Mouse (Mus musculus): ENCODE results near the gene Pcsk6. TPM values are rescaled to one million over a fixed set of nuclear protein-coding genes. Genes with fewer than 3 reads are reported as not detected.

Gene Pcsk6
- polyA plus RNA-seq, 1 experiment, result 63.6 TPM

DNA sequence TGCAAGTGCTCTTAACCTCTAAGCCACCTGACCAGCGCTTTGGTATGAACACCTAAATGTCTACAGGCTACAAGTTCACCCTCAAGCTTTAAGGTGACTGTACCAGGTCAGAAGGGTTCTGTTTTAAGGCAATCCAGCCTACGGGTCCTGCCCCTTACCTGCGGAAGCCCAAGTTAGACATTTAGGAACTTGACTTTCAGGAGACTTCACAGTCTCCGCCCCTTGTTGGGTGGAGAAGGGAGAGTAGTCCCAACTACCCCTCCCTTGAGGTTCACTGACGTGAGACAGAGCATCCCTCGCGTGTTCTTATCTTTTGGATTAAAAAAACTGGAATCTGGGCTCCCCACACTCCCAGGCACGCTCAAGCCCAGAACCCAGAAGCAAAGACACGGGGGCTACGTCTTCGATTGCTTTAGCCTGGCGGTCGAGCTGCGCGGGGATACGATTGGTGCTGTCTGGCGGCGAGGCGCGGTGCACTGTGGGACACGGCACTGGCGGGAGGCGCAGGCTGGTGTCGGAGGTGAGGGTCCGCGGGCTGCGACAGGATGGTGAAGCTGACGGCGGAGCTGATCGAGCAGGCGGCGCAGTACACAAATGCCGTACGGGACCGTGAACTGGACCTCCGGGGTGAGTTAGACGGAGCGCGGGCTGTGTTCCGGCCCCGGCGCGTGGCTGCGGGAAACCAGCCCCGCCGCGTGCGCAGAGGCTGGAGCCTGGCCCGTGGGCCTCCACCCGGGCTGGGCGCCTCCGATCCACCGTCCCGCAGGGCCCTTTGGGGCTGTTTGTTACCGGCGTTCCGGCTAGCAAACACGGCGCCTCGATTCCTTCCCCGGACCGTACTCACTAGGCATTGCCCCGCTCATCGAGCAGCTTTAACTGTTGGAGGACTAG is 198.8 kb downstream of the Pcsk6 start:
- Histone ChIP-seq H3K4me3 (ENCODE audit: insufficient read depth, low read depth, low read length) (peak overlapping the region; percentile 79), H3K27ac (replicated peaks; ENCODE audit: low read depth, low read length) (peak overlapping the region; percentile 68), H3K4me1 (ENCODE audit: control insufficient read depth, insufficient read depth, insufficient read length, low read length) (peaks cover 6% of the 10 kb centered on the region; the same call in 1 of the 2 replicates)

DNA sequence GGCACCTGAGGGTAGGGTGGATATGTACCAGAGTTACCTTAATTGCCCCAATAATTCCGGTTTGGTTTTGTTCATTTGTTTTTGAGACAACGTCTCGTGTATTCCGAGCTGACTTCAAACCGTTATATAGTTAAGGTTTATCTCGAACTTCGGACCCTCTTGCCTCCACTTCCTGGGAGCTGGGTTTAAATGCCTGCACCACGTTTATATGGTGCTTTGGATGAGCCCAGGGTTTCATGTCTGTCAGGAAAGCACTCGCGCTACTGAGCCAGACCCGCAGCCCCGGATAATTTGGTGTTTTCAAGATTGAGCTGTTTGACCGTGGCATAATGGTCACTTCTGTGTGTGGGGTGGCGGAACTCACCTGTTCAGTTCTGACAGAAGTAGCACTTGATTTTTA is 199.5 kb downstream of the Pcsk6 start:
- Histone ChIP-seq H3K4me1 (ENCODE audit: control insufficient read depth, insufficient read depth, insufficient read length, low read length) (peaks cover 6% of the 10 kb centered on the region; the same call in 1 of the 2 replicates), H3K4me3 (ENCODE audit: insufficient read depth, low read depth, low read length) (peak overlapping the region; percentile 79), H3K27ac (replicated peaks; ENCODE audit: low read depth, low read length) (no peak overlapping the region)

DNA sequence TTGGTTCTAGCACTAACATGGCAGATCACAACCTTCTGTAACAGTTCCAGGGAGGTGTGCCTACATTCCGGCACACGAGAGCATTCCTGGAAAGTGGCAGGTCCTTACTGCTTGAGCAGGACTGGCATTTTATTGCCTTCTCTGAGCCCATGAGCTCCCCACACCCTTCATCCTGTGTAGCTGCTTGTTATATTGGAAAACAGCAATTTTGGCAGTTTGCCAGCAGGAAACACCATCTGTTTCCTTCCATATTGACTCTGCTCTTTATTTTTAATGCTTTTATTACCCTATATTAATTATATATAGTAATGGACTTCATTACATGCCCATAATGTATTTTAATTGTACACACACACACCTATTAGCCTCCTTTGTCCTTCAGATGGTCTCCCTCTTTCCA is 214.9 kb downstream of the Pcsk6 start:
- Histone ChIP-seq H3K4me1 (ENCODE audit: control insufficient read depth, insufficient read depth, insufficient read length, low read length) (peaks cover 3% of the 10 kb centered on the region; the same call in 1 of the 2 replicates), H3K4me3 (ENCODE audit: insufficient read depth, low read depth, low read length) (no peak overlapping the region), H3K27ac (replicated peaks; ENCODE audit: low read depth, low read length) (no peak overlapping the region)

DNA sequence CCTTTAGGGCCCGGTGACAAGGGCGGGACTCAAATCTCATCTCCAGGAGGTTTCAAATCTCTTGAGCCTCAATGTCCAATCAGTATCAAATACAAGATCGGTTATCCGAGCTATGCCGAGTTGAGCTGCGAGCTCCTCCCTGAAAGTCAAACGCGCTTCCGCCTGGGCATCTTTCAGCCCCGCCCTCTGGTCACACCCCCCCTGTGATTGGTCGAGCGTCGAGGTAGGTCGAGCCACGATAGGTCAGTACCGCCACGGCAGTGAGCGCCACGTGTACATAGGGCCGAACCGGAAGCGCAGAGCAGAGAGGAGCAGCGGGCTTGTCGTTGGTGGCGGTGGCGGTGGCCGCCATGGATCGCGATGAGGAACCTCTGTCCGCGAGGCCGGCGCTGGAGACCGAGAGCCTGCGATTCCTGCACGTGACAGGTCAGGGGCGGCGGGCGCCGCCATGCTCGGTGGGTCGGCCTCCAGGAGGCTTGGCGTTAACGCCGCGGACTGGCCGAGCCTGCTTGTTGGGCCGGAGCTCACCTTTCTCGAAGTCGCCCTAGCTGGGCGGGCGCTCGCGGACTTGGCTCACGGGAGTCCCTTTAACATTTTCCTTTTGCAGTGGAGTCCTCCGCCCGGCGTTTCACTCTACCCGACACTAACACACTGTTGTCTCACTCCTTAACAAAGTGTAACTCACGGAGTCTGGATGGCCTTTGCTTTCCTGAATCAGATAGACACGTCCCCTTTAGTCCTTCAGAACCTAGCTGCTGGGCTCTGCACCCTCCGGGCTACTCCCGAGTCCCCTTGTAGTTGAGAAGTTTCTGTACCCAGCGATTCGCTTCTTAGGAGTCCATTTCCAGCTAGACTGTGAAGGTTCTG is 218.1 kb downstream of the Pcsk6 start, which contains the start of gene Selenos:
Gene Selenos (plus strand): TSS at position 286 of the 867 bp plus-strand sequence.
- H3K4me3 ChIP-seq (ENCODE audit: insufficient read depth, low read depth, low read length), result peak within 1 kb of the TSS; percentile 94
- H3K4me1 ChIP-seq (ENCODE audit: control insufficient read depth, insufficient read depth, insufficient read length, low read length), result peaks cover 3% of the 10 kb centered on the region; the same call in 1 of the 2 replicates
- H3K27ac ChIP-seq (replicated peaks; ENCODE audit: low read depth, low read length), result peak within 1 kb of the TSS; percentile 58; the same call in 1 of the 2 replicates

DNA sequence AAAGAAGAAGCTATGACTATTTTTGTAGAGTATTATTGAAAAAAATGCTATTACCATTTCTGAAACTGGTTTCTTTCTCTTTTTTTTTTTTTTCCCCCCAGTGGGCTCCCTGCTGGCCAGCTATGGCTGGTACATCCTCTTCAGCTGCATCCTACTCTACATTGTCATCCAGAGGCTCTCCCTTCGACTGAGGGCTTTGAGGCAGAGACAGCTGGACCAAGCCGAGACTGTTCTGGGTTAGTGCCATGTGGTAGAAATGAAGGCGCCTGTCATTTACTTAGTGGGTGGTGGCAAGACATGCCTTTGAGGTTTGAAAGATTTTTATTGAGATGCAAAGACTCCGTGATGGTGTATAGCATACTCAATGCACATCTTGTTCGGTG is 218.7 kb downstream of the Pcsk6 start:
- H3K27ac ChIP-seq (replicated peaks; ENCODE audit: low read depth, low read length), result no peak overlapping the region
- peaks cover 3% of the 10 kb centered on the region; the same call in 1 of the 2 replicates for H3K4me1 ChIP-seq (ENCODE audit: control insufficient read depth, insufficient read depth, insufficient read length, low read length)
- peak overlapping the region; percentile 94 for H3K4me3 ChIP-seq (ENCODE audit: insufficient read depth, low read depth, low read length)

DNA sequence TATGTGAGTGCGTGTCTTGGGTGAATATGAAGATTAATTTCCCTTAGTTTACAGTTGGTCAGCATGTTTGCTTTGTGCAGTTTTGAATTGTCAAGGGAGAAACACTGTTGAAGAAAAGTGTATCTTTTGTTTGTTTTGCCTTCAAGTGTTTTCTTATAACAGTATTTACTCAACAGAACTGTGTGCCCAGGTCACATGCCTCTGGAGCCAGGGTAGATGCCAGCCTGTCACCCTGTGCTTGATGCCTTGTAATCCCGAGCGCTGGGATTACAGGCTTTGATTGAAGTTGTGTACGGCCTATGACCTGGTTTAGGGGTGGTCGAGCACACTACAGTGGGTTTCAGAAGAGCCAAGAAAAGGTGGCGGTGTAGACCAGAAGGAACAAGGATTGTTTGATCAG is 222.2 kb downstream of the Pcsk6 start:
- Histone ChIP-seq H3K4me1 (ENCODE audit: control insufficient read depth, insufficient read depth, insufficient read length, low read length) (no peaks in the 10 kb centered on the region), H3K27ac (replicated peaks; ENCODE audit: low read depth, low read length) (no peak overlapping the region), H3K4me3 (ENCODE audit: insufficient read depth, low read depth, low read length) (no peak overlapping the region)

DNA sequence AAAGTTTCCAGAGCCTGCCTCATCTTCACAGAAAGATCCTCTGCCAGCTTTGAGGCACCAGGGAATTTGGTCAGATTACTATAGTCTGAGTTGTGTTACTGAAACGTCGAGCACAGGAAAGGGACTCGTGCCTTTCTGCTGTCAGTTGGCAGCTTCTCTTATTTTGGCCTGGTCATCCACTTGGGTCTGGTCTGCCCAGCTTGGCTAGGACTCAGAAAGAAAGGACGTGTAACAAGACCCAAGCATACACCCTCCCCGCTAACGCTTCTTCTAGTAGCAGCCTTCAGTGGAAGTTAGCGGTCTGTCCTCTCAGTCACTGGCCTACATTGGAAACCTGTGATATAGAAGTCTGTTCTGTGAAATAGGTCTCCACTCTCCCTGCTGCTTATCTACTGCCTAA is 223.0 kb downstream of the Pcsk6 start:
- Histone ChIP-seq H3K27ac (replicated peaks; ENCODE audit: low read depth, low read length) (no peak overlapping the region), H3K4me1 (ENCODE audit: control insufficient read depth, insufficient read depth, insufficient read length, low read length) (no peaks in the 10 kb centered on the region), H3K4me3 (ENCODE audit: insufficient read depth, low read depth, low read length) (no peak overlapping the region)

DNA sequence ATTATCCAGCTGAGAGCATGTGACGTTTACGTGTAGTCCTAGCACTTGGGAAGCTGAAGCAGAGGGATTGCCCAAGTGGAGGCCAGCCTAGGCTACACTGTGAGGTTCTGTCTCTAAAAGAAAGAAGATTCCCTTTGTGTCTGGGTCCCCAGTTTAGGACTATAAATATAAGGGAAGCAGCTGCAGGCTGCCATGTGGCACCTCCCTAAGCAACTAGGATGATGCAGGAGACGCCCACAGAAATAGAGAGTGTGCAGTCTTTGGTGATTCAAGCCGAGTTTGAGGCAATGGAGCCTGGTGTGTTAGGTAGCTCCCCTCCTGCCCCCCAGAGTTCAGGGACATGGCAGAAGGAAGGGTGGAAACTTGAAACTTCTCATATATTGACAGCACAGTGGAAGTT is 226.1 kb downstream of the Pcsk6 start:
- Histone ChIP-seq H3K27ac (replicated peaks; ENCODE audit: low read depth, low read length) (no peak overlapping the region), H3K4me1 (ENCODE audit: control insufficient read depth, insufficient read depth, insufficient read length, low read length) (no peaks in the 10 kb centered on the region), H3K4me3 (ENCODE audit: insufficient read depth, low read depth, low read length) (no peak overlapping the region)

DNA sequence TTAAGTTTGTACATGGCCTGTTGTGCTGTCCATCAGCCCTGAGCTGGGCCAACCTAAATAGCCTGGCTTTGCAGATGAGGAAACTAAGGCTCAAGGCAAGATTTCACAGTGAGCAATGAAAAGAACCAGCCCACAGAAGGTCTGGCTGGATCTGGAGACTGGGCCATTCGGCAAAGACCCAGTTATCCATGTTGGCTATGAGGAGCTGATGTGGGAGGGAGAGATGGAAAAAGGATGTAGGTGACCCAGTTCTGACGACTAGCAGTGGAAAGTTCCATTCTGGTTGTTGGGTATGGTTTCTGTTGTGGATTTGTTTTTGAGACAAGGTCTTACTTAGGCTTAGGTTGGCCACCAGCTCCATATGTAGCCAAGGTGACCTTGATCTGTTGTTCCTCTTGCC is 226.5 kb downstream of the Pcsk6 start:
- no peaks in the 10 kb centered on the region for H3K4me1 ChIP-seq (ENCODE audit: control insufficient read depth, insufficient read depth, insufficient read length, low read length)
- H3K4me3 ChIP-seq (ENCODE audit: insufficient read depth, low read depth, low read length), result no peak overlapping the region
- H3K27ac ChIP-seq (replicated peaks; ENCODE audit: low read depth, low read length), result no peak overlapping the region

DNA sequence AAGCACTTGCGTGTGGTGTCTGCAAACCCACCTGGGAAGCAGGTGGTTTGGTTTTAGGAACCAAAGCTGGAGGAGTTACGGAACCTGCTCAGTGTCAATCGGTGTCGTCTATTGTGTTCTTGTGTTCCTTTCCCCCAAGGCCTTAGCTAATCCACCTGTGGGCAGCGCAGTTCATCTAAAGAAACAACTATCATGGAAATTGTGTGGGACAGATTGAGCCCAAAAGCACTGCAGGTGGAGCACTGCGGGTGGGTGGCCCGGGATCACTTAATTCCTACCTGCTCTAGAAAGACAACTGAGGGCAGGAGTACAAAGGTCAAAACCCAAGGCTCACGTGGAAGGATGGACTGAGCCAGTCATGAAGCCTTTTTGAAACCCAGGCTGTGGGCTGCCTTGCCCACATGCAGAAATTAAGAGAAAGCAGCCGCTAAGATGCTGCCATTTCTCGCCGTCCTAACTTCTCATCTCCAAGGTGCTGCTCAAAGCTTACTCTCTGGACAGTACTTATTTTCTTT is 229.2 kb downstream of the Pcsk6 start:
- H3K27ac ChIP-seq (replicated peaks; ENCODE audit: low read depth, low read length), result no peak overlapping the region
- H3K4me3 ChIP-seq (ENCODE audit: insufficient read depth, low read depth, low read length), result no peak overlapping the region

DNA sequence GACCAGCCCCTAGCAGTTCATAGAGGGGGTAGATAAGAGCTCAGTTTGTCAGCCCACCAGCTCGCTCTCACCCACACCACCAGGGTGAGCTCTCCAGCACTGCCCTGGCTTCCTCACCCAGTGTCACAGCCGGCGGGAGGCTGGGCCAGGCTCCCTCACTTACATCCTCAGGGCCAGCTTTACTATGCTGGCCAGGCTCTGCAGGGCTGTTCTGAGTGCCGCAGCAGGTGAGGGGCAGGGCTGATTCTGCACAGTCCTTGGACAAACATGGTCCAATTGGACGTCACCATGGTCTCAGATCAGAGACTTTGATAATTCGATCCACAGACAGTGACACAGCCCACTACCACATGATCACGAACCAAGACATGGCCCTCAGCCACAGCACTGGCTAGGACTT is 230.0 kb downstream of the Pcsk6 start:
- no peak overlapping the region for H3K4me3 ChIP-seq (ENCODE audit: insufficient read depth, low read depth, low read length)
- no peak overlapping the region for H3K27ac ChIP-seq (replicated peaks; ENCODE audit: low read depth, low read length)
- no peaks in the 10 kb centered on the region for H3K4me1 ChIP-seq (ENCODE audit: control insufficient read depth, insufficient read depth, insufficient read length, low read length)

More for the DNA sequence above, 229.2 kb downstream of the Pcsk6 start:
- H3K4me1 ChIP-seq (ENCODE audit: control insufficient read depth, insufficient read depth, insufficient read length, low read length), result no peaks in the 10 kb centered on the region

DNA sequence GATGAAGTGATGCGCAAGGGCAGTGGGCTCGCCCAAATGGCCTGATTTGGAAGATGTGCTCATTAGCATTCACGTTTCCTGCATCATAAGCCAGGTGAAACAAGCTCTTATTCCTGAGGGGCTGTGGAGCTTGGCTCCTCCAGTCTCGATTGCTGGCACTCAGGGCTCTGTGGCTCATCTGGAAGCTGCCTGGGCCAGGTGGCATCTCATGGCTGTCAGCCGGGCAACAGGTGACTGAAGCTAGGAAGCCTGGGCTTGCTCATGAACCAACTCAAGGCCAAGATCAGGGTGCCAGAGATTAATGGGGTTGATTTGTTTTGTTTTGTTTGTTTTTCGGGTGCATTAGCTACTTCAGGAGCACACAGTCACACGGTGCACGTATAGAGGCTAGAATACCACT is 231.1 kb downstream of the Pcsk6 start:
- Histone ChIP-seq H3K4me3 (ENCODE audit: insufficient read depth, low read depth, low read length) (no peak overlapping the region), H3K4me1 (ENCODE audit: control insufficient read depth, insufficient read depth, insufficient read length, low read length) (no peaks in the 10 kb centered on the region), H3K27ac (replicated peaks; ENCODE audit: low read depth, low read length) (no peak overlapping the region)

DNA sequence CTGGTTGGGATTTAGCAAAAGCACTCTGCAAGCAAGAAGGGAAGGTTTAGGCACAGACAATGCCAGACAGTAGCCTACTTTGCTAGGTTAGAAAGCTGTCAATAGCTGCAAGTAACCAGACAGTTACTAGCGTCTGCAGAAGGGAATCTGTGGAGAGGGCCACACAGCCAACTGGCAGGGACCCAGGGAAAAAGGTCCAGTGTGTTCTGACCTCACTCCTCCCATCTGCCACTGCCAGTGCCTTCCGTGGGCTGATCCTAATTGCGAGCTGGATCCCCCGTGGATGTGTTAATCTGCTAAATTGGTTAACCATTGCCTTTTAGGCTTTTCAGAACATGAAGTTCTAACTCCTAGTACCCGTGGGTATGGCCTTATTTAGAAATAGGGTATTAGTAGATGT is 232.6 kb downstream of the Pcsk6 start:
- Histone ChIP-seq H3K27ac (replicated peaks; ENCODE audit: low read depth, low read length) (no peak overlapping the region), H3K4me3 (ENCODE audit: insufficient read depth, low read depth, low read length) (no peak overlapping the region), H3K4me1 (ENCODE audit: control insufficient read depth, insufficient read depth, insufficient read length, low read length) (no peaks in the 10 kb centered on the region)

DNA sequence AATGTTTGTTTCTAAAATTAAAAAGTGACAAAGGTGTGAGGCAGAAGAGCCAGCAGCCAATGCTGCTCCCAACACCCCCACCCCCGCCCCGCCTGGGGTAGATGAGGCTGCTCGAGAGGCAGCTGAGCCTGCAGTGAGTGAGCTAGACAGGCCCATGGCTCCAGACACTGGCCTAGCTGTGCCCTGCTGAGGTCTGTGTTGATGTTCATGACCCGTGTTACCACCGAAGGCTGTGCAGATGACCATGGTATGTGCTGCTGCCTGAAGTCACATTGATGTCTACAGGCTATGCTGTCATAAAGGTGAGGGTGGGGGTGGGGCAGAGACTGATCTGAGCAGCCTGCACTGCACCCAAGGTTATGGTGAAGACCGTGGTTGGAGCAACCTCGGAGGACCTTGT is 237.3 kb downstream of the Pcsk6 start:
- H3K4me3 ChIP-seq (ENCODE audit: insufficient read depth, low read depth, low read length), result no peak overlapping the region
- H3K27ac ChIP-seq (replicated peaks; ENCODE audit: low read depth, low read length), result no peak overlapping the region
- H3K4me1 ChIP-seq (ENCODE audit: control insufficient read depth, insufficient read depth, insufficient read length, low read length), result no peaks in the 10 kb centered on the region

All from brown adipose tissue, adult 24 weeks (tissue).